Mouse (Mus musculus): ENCODE data around the gene Cdk5.

Cdk5 gene

GRCm38 (mm10) chr5:24373807-24374206 lies 49.5 kb downstream of the Cdk5 start:
- DNase-seq (ENCODE audit: low spot score): no peak

GRCm38 (mm10) chr5:24369767-24370166 lies 53.6 kb downstream of the Cdk5 start:
- no peak for DNase-seq (ENCODE audit: low spot score)

Data from ovary, postnatal 14 days (tissue).